ENCODE assay signal across 9 mouse cellular contexts in genomic region chr4:153975768-153976167, GRCm38 (mm10). TPM values are rescaled to one million over a fixed set of nuclear protein-coding genes. Genes with fewer than 3 reads are reported as not detected.
A peak's percentile ranks its signal among the peaks of the same experiment; 100 is the strongest.
DNase-seq lines count a peak whose midpoint lies in the region; ATAC-seq and TF ChIP-seq lines count a peak whose summit lies in the region.
"Had no signal": no experiment of that assay in that cellular context is flagged by ENCODE, and none has a peak within 500 bp of the region (broad histone marks: within the 10 kb centered on the region; RNA-seq: fewer than 3 reads in every experiment).

No protein-coding gene starts in this region.

- intact Hi-C loops in gastrocnemius, adult 2 months (cut with DNase I) = loop anchor here (2.0 kb wide), 1 partner anchor 35 kb away; the partner anchor contains the start of gene Lrrc47
- intact Hi-C loops in gastrocnemius, postnatal 14 days (cut with DNase I; ENCODE audit: low total_unique reads) = no loop called here

- no peak for TF ChIP-seq POLR2A in embryonic fibroblast, embryonic 13.5 days (IDR thresholded peaks at IDR 0.05; ENCODE audit: low read depth, low read length)

- H3K9ac ChIP-seq in liver, embryonic 14.5 days (replicated peaks) = peak overlapping the region; percentile 89

- H3K36me3 ChIP-seq in liver, embryonic 14.5 days (replicated peaks; ENCODE audit: control insufficient read depth, insufficient read depth, low read depth) = peaks cover 2% of the 10 kb centered on the region; the same call in 1 of the 2 replicates

- 27% methylated on average over 6 of the region's 6 CpGs for WGBS in liver, embryonic 14.5 days (ENCODE audit: insufficient replicate concordance)

- no peak for DNase-seq in gastrocnemius, adult 2 months
- no peak for DNase-seq in gastrocnemius, postnatal 14 days
- DNase-seq in 3T3-L1 (ENCODE audit: low read depth, low spot score) = peak; percentile 17
- DNase-seq in liver, embryonic 14.5 days (ENCODE audit: low read depth in 3 of 3, low spot score in 3 of 3) = no peak
- no peak for DNase-seq in right cerebral cortex, postnatal 14 days
- DNase-seq in cerebellum, adult 11 months = no peak

- peak overlapping the region; percentile 77 for H3K4me3 ChIP-seq in gastrocnemius, adult 2 months
- peak overlapping the region; percentile 80 for H3K4me3 ChIP-seq in embryonic fibroblast, embryonic 13.5 days (ENCODE audit: insufficient read depth, low read length)
- H3K4me3 ChIP-seq in liver, embryonic 14.5 days (ENCODE audit: insufficient read depth in 1 of 2, low read depth in 2 of 2, low read length in 2 of 2) = peak overlapping the region; percentile 84 to 97

- no peak for ATAC-seq in liver, embryonic 14.5 days (ENCODE audit: insufficient read depth)
- no peak for ATAC-seq in inflammation-experienced regulatory T-cells, adult 6 months

- H3K4me2 ChIP-seq in liver, embryonic 14.5 days (ENCODE audit: low read depth) = peak overlapping the region; percentile 97

- H3K4me1 ChIP-seq in embryonic fibroblast, embryonic 13.5 days (ENCODE audit: control insufficient read depth, insufficient read depth, low read length) = no peaks in the 10 kb centered on the region
- H3K4me1 ChIP-seq in liver, embryonic 14.5 days (replicated peaks; ENCODE audit: control insufficient read depth in 2 of 2, insufficient read depth in 2 of 2, low read length in 1 of 2) = peaks cover 14 to 17% of the 10 kb centered on the region in 2 experiments

- H3K27me3 ChIP-seq in liver, embryonic 14.5 days (ENCODE audit: control insufficient read depth, insufficient read depth, low read length) = no peaks in the 10 kb centered on the region
- H3K27me3 ChIP-seq: Patski had no signal

- TF ChIP-seq EP300 in liver, embryonic 14.5 days (IDR thresholded peaks at IDR 0.05; ENCODE audit: low read depth) = no peak

- H3K9me3 ChIP-seq in liver, embryonic 14.5 days (ENCODE audit: control insufficient read depth, low read length) = no peaks in the 10 kb centered on the region

- peak overlapping the region; percentile 88 for H3K27ac ChIP-seq in gastrocnemius, adult 2 months
- H3K27ac ChIP-seq in embryonic fibroblast, embryonic 13.5 days (ENCODE audit: insufficient read depth, low read length) = no peak overlapping the region
- H3K27ac ChIP-seq in liver, embryonic 14.5 days = no peak overlapping the region

- TF ChIP-seq CTCF in gastrocnemius, adult 2 months (IDR thresholded peaks at IDR 0.05) = no peak
- no peak for TF ChIP-seq CTCF in embryonic fibroblast, embryonic 13.5 days (IDR thresholded peaks at IDR 0.05; ENCODE audit: borderline replicate concordance, insufficient read depth, low read length)
- peak; percentile 34 for TF ChIP-seq CTCF in liver, embryonic 14.5 days (IDR thresholded peaks at IDR 0.05; ENCODE audit: low read depth)

RNA-seq across cellular contexts. Expression of gene Cep104, which starts 0.8 kb away (rescaled TPM):
- total RNA-seq in gastrocnemius, adult 2 months (2021) = 10 to 100 TPM; 28.3 to 30.0 TPM
- total RNA-seq in gastrocnemius, postnatal 14 days (2021) = 10 to 100 TPM; 15.2 to 15.3 TPM
- polyA plus RNA-seq in embryonic fibroblast, embryonic 13.5 days (2011; ENCODE audit: insufficient read length, low read depth, missing spikeins) = 11.4 and 16.0 TPM in 2 replicates
- 3.3 and 3.9 TPM in 2 replicates for polyA plus RNA-seq in liver, embryonic 14.5 days (2012; rRNA removed)
- polyA plus RNA-seq in liver, embryonic 14.5 days (2014; fragmentation: Nextera tagmentation; extraction: Ambion mirVana) = 5.1 and 6.3 TPM in 2 replicates
- 1 to 10 TPM; 3.3 to 4.2 (median 3.6) TPM for polyA plus RNA-seq in inflammation-experienced regulatory T-cells, adult 6 months (2017; shearing (Covaris generic))

RNA-seq across cellular contexts. Expression of gene Dffb, which starts 0.8 kb away (rescaled TPM):
- 1 to 10 TPM; 1.0 to 2.6 TPM for total RNA-seq in gastrocnemius, adult 2 months (2021)
- total RNA-seq in gastrocnemius, postnatal 14 days (2021) = 1 to 10 TPM; 1.3 to 1.8 TPM
- polyA plus RNA-seq in embryonic fibroblast, embryonic 13.5 days (2011; ENCODE audit: insufficient read length, low read depth, missing spikeins) = 6.1 and 7.7 TPM in 2 replicates
- 8.0 and 8.6 TPM in 2 replicates for polyA plus RNA-seq in liver, embryonic 14.5 days (2012; rRNA removed)
- polyA plus RNA-seq in liver, embryonic 14.5 days (2014; fragmentation: Nextera tagmentation; extraction: Ambion mirVana) = 5.8 and 6.1 TPM in 2 replicates
- 10 to 100 TPM; 14.3 to 15.9 (median 15.5) TPM for polyA plus RNA-seq in inflammation-experienced regulatory T-cells, adult 6 months (2017; shearing (Covaris generic))

RNA-seq across cellular contexts. Expression of gene A430005L14Rik, which starts 18.7 kb away (rescaled TPM):
- 10 to 100 TPM; 16.6 to 17.9 TPM for total RNA-seq in gastrocnemius, adult 2 months (2021)
- total RNA-seq in gastrocnemius, postnatal 14 days (2021) = 10 to 100 TPM in 1 of 2 experiments, 1 to 10 TPM in 1; 9.6 to 10.1 TPM
- 14.2 and 18.5 TPM in 2 replicates for polyA plus RNA-seq in embryonic fibroblast, embryonic 13.5 days (2011; ENCODE audit: insufficient read length, low read depth, missing spikeins)
- 26.6 and 30.3 TPM in 2 replicates for polyA plus RNA-seq in liver, embryonic 14.5 days (2012; rRNA removed)
- polyA plus RNA-seq in liver, embryonic 14.5 days (2014; fragmentation: Nextera tagmentation; extraction: Ambion mirVana) = 57.9 and 61.5 TPM in 2 replicates
- 100 to 1,000 TPM in 1 of 3 experiments, 10 to 100 TPM in 2; 92.0 to 101 (median 97.8) TPM for polyA plus RNA-seq in inflammation-experienced regulatory T-cells, adult 6 months (2017; shearing (Covaris generic))

RNA-seq across cellular contexts. Expression of gene Lrrc47, which starts 35.8 kb away (rescaled TPM):
- 10 to 100 TPM; 24.4 to 29.0 TPM for total RNA-seq in gastrocnemius, adult 2 months (2021)
- 10 to 100 TPM; 20.6 to 27.7 TPM for total RNA-seq in gastrocnemius, postnatal 14 days (2021)
- polyA plus RNA-seq in embryonic fibroblast, embryonic 13.5 days (2011; ENCODE audit: insufficient read length, low read depth, missing spikeins) = 40.4 and 41.8 TPM in 2 replicates
- polyA plus RNA-seq in liver, embryonic 14.5 days (2012; rRNA removed) = 20.8 and 23.6 TPM in 2 replicates
- 13.2 and 15.1 TPM in 2 replicates for polyA plus RNA-seq in liver, embryonic 14.5 days (2014; fragmentation: Nextera tagmentation; extraction: Ambion mirVana)
- 1 to 10 TPM; 4.8 to 6.2 (median 6.2) TPM for polyA plus RNA-seq in inflammation-experienced regulatory T-cells, adult 6 months (2017; shearing (Covaris generic))

RNA-seq across cellular contexts. Expression of gene Smim1, which starts 50.3 kb away (rescaled TPM):
- 1 to 10 TPM; 2.0 to 2.3 TPM for total RNA-seq in gastrocnemius, adult 2 months (2021)
- total RNA-seq in gastrocnemius, postnatal 14 days (2021) = 1 to 10 TPM; 4.0 to 6.3 TPM
- 26.4 and 28.7 TPM in 2 replicates for polyA plus RNA-seq in embryonic fibroblast, embryonic 13.5 days (2011; ENCODE audit: insufficient read length, low read depth, missing spikeins)
- polyA plus RNA-seq in liver, embryonic 14.5 days (2012; rRNA removed) = 224 and 276 TPM in 2 replicates
- polyA plus RNA-seq in liver, embryonic 14.5 days (2014; fragmentation: Nextera tagmentation; extraction: Ambion mirVana) = 446 and 452 TPM in 2 replicates
- 1 to 10 TPM in 1 of 3 experiments, under 1 TPM in 1, not detected in 1; 0.66 to 1.3 TPM for polyA plus RNA-seq in inflammation-experienced regulatory T-cells, adult 6 months (2017; shearing (Covaris generic))
